Mouse (Mus musculus) ES-Bruce4 (cell line): ENCODE results near the gene Map1b.

Experiments used
- CTCF ChIP-seq: IDR thresholded peaks from one replicate; pipeline ENCODE4 v1.8.1; 2011; ENCODE audit warnings: low read depth, low read length
- POLR2A ChIP-seq: IDR thresholded peaks from one replicate; pipeline ENCODE4 v1.8.1; 2011; ENCODE audit warnings: low read length; ENCODE audit not compliant: insufficient read depth

DNA sequence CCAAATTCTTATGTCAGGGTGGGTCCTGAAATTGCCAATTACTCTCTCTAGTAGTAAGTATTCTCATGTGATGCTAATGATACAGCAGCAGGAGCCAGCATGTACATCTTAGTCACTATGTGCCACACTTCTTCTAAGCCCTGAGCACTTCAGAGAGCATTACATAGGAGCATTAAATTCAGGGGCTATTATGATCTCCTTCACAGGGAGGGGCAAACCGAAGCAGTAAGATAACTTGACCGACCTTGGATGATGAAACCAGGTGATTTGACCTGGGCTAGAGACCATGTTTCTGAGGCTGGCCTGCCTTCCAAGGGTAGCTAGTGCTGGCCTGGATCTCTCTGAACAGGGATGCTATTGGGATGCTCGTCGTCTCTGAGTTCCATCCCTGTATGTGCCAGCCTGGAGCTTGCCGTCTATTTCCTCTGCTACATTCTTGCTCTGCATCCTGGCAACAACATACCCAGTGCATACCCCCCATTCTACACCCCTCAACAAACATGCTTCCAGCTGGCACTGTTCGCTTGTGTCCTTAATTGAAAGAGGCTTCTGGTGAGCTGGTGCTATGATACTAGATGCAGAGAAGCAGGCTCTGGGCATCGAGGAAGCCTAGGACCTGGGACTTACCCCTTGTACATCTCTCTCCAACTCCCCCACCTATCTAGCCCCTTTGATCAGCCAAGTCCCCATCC is 72.7 kb downstream of the Map1b start:
- TF ChIP-seq POLR2A (no peak), CTCF (no peak)
